Mouse (Mus musculus): ENCODE data around the gene Retreg3. TPM values are rescaled to one million over a fixed set of nuclear protein-coding genes. Genes with fewer than 3 reads are reported as not detected.

The Retreg3 gene
- total and polyA plus RNA-seq, 3 experiments, result 17.0 to 23.4 TPM; not detected in 1

GRCm38 (mm10) chr11:101146377-101146776 lies 26.7 kb upstream of the Retreg3 start:
- Histone ChIP-seq H3K36me3 (ENCODE audit: control insufficient read depth in 1 of 2, insufficient read depth in 2 of 2, low read length in 2 of 2) (no peaks in the 10 kb centered on the region; a peak in 1 of 4 replicates), H3K9ac (ENCODE audit: control insufficient read depth, low read depth, low read length, poor library complexity, severe bottlenecking) (no peak overlapping the region), H3K27me3 (ENCODE audit: control insufficient read depth in 1 of 2, insufficient read depth in 2 of 2, low read length in 2 of 2) (peaks cover 0 to 4% of the 10 kb centered on the region in 2 experiments; a peak in 3 of 4 replicates), H3K4me3 (ENCODE audit: control insufficient read depth in 1 of 2, insufficient read depth in 1 of 2, low read depth in 2 of 2, low read length in 2 of 2) (no peak overlapping the region), H3K4me1 (ENCODE audit: control insufficient read depth in 1 of 2, insufficient read depth in 2 of 2, low read length in 2 of 2) (peaks cover 3 to 19% of the 10 kb centered on the region in 2 experiments; a peak in 2 of 4 replicates), H3K9me3 (replicated peaks; ENCODE audit: insufficient read depth, low read length) (no peaks in the 10 kb centered on the region), H3K27ac (ENCODE audit: control insufficient read depth, low read depth, low read length) (no peak overlapping the region), H3K79me2 (ENCODE audit: control insufficient read depth, insufficient read depth, low read length, poor library complexity) (no peaks in the 10 kb centered on the region)
- DNase-seq (ENCODE audit: low read depth, low spot score), result no peak
- TF ChIP-seq BHLHE40 (IDR thresholded peaks at IDR 0.05; ENCODE audit: borderline replicate concordance, low read depth, low read length) (no peak), UBTF (IDR thresholded peaks at IDR 0.05; ENCODE audit: borderline replicate concordance, insufficient read depth, low read depth, low read length) (no peak), ZNF384 (IDR thresholded peaks at IDR 0.05; ENCODE audit: low read depth, low read length) (no peak), MAFK (IDR thresholded peaks at IDR 0.05; ENCODE audit: borderline replicate concordance, low read depth, low read length) (no peak)

- peak overlapping the region; percentile 7; the same call in 1 of the 2 replicates for H3K9ac ChIP-seq (ENCODE audit: control insufficient read depth, low read depth, low read length, poor library complexity, severe bottlenecking)
- no peaks in the 10 kb centered on the region for H3K9me3 ChIP-seq (replicated peaks; ENCODE audit: insufficient read depth, low read length)
- peak overlapping the region in 1 of 2 experiments; percentile 1; a peak in 2 of 4 replicates for H3K4me3 ChIP-seq (ENCODE audit: control insufficient read depth in 1 of 2, insufficient read depth in 1 of 2, low read depth in 2 of 2, low read length in 2 of 2)
- no peaks in the 10 kb centered on the region for H3K79me2 ChIP-seq (ENCODE audit: control insufficient read depth, insufficient read depth, low read length, poor library complexity)
- peaks cover 0 to 16% of the 10 kb centered on the region in 2 experiments; a peak in 1 of 4 replicates for H3K4me1 ChIP-seq (ENCODE audit: control insufficient read depth in 1 of 2, insufficient read depth in 2 of 2, low read length in 2 of 2)
- H3K27me3 ChIP-seq (ENCODE audit: control insufficient read depth in 1 of 2, insufficient read depth in 2 of 2, low read length in 2 of 2), result peaks cover 0 to 6% of the 10 kb centered on the region in 2 experiments; a peak in 3 of 4 replicates
- TF ChIP-seq MYC (IDR thresholded peaks at IDR 0.05; ENCODE audit: low read depth, low read length) (no peak), RCOR1 (IDR thresholded peaks at IDR 0.05; ENCODE audit: low read depth, low read length) (no peak), MAX (IDR thresholded peaks at IDR 0.05; ENCODE audit: low read length) (no peak), ETS1 (IDR thresholded peaks at IDR 0.05; ENCODE audit: low read depth, low read length) (no peak), TAL1 (IDR thresholded peaks at IDR 0.05; ENCODE audit: low read length) (no peak), ZNF384 (IDR thresholded peaks at IDR 0.05; ENCODE audit: low read depth, low read length) (peak; percentile 56), HCFC1 (IDR thresholded peaks at IDR 0.05; ENCODE audit: low read depth, low read length) (no peak), GABPA (IDR thresholded peaks at IDR 0.05; ENCODE audit: low read depth, low read length) (no peak)
- DNase-seq (ENCODE audit: low read depth, low spot score), result peak; percentile 52
- no peaks in the 10 kb centered on the region for H3K36me3 ChIP-seq (ENCODE audit: control insufficient read depth in 1 of 2, insufficient read depth in 2 of 2, low read length in 2 of 2)
- H3K27ac ChIP-seq (ENCODE audit: control insufficient read depth, low read depth, low read length), result no peak overlapping the region
Observed at GRCm38 (mm10) chr11:101143338-101144225, 23.9 kb upstream of the Retreg3 start.

All from MEL (cell line).